Mouse (Mus musculus) G1E-ER4 (cell line): Measurements from ENCODE around the gene Mapk7. TPM values are rescaled to one million over a fixed set of nuclear protein-coding genes. Genes with fewer than 3 reads are reported as not detected.

Experiments
- GATA1 ChIP-seq: IDR thresholded peaks from one replicate; pipeline ENCODE4 v1.8.0; 2012; ENCODE audit warnings: low read length, inconsistent platforms
- polyA plus RNA-seq: library from polyadenylated mRNA; stranded (reverse); fragments of >175 nt; gene quantifications from 2 replicates; pipeline ENCODE4 v1.2.3, GENCODE M21; 2012

The Mapk7 gene
- polyA plus RNA-seq, result 27.7 and 28.6 TPM in 2 replicates

GRCm38 (mm10) chr11:61494129-61494997 lies at the start of gene Mapk7:
Mapk7 (minus strand) TSS chr11:61494406.
- TF ChIP-seq GATA1, result no peak

DNA sequence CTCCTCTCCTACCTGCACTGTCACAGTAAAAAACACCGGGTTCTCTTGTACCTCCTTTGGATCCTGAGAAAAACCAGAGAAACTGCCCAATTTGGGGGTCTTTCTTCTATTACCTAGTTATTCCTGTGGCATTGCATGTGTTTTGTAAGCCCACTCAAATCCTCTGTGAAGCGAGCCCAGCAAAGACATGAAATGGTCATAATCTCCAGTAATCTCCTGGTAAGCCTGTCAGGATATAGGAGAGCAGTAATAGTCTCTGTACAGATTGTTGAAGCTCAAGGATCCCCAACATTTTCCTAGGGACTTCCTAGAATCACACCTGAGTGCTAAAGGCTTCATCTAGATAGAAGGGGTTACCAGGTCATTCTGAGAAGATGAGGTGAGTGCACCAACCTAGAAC lies 46.9 kb upstream of the Mapk7 start:
- no peak for TF ChIP-seq GATA1

DNA sequence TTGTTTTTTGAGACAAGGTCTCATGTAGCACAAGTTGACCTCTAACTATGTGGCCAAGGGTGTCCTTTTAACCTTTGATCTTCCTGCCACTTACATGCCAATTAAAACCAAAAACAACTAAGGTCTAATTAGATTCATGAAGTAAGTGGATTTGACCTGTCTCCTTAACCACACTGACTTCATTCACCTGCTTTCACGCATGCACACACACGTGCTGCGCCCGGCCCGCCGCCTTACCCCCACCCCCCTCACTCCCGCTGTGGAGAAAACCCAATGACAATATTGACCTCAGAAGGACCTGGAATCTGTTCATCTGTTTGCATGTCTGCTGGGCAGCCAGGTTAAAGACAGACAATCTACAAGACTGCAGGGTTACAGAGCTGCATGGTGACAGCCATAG lies 46.4 kb upstream of the Mapk7 start:
- no peak for TF ChIP-seq GATA1

- no peak for TF ChIP-seq GATA1
Measured at GRCm38 (mm10) chr11:61537362-61537761, 43.2 kb upstream of the Mapk7 start.

DNA sequence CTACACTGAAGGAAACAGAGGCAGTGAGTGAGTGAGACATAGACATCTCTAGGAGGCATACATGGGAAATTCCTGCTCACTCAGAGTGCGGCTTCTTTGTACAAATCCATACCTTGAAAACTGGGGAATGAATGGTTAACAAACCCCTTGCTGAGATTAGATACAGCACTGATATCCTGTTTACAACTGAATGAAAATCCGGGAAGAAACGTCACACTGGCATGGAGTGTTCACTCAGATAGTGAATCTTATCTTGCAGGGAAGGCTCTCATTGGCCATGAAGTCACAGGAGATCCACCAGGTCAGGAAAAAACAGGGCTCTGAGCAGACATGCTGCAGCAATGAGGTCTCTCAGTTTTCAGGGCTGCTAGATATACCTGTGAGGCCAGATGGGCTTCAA lies 42.7 kb upstream of the Mapk7 start:
- TF ChIP-seq GATA1, result no peak

DNA sequence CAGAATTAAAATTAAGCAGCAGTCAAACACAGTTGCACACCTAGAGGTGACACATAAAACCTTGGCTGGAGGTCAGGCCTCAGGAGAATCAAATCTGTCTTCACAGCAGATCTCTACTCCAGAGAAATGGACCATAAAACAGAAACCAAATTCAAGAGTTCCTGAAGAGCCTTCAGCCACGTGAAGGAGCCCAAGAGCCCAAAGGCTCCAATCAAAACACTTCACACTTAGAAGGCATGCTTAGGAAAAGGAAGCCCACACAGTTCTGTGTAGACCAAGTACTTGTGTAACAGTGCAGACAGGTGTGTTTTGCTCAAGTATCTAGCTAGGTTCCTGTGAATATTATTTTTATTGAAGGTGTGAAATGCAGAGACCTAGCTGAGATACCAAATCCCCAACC lies 41.3 kb upstream of the Mapk7 start:
- TF ChIP-seq GATA1, result no peak

- TF ChIP-seq GATA1, result no peak
Measured at GRCm38 (mm10) chr11:61533571-61533970, 39.4 kb upstream of the Mapk7 start.

- TF ChIP-seq GATA1, result no peak
Measured at GRCm38 (mm10) chr11:61532820-61533219, 38.6 kb upstream of the Mapk7 start.

- TF ChIP-seq GATA1, result no peak
Measured at GRCm38 (mm10) chr11:61529268-61529713, 35.1 kb upstream of the Mapk7 start.

- TF ChIP-seq GATA1, result no peak
Measured at GRCm38 (mm10) chr11:61526872-61527271, 32.7 kb upstream of the Mapk7 start.

DNA sequence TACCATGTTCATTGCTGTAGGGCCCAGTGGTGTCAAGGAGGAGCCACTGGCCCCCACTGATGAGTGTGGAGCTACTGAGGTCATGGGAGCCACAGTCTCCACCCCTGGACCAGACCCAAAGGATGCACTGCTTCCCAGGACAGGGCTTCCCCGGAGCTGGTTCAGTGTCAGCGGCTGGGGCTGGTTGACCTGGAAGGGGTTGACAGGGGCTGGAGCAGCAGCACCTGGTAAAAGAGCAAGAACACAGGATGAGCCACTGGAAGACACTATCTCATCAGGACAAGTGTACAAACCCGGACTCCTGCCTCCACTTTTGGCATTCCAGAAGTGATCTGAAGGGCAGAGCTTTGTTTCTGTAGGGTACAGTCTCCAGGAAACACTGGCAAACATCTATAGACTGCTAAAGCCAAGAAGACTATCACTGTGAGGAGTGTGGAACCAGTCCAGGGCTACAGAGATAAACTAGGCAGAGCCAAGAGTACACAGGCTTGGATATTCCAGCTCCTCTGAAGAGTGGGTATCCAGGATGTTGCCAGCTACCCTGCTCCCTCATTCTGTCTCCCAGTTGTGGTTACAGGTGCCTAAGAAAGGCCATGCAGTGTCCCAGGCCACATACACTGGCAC lies 25.4 kb upstream of the Mapk7 start:
- TF ChIP-seq GATA1, result no peak

GRCm38 (mm10) chr11:61518871-61519270 lies 24.7 kb upstream of the Mapk7 start:
- no peak for TF ChIP-seq GATA1

DNA sequence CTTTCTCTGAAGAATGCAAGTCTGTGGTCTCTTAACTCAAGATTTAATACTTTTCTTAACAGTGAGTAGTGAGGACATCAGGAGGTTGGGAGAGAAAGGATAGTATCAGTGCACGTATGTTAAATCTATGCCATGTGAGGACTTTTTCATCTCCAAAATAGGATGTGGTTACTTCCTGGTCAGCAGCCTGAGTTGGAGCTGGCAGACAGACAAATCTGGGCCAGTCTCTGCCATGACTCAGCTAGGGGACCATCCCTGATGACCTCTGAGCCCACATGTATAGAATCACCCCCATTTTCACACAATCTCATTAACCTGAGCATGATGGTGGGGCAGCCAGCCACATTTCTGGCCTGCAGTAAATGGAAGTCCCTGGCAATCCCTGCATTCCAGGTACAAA lies 23.8 kb upstream of the Mapk7 start:
- TF ChIP-seq GATA1, result no peak

- no peak for TF ChIP-seq GATA1
Measured at GRCm38 (mm10) chr11:61514953-61515352, 20.7 kb upstream of the Mapk7 start.

DNA sequence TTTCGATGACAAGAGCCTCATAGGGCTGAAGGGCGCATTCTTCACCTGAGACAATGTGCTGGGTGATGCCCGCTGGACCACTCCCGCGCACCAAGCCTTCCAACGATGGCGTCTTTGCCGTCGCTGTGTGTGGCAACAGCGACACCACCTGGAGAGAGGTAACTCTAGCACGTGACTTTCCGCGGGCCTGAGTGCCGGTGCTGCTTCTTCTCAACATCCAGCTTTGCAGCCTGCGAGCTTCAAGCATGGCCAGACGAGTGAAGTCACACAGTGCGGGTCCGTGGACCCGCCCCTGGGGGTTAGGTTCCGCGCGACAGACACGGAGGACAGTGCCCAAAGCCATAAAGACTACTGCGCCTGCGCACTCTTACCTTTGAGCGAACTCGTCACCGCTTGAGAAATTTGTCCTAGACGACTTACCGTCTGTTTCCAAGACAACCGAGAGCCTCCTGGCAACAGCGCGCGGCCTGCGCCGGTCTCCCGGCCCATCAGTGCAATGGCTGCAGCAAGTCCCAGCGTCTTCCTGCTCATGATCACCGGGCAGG lies 10.6 kb upstream of the Mapk7 start, which contains the start of gene B9d1:
TSS of gene B9d1 (plus strand) at position 432 of the 545 bp plus-strand sequence.
- TF ChIP-seq GATA1, result no peak

- no peak for TF ChIP-seq GATA1
Measured at GRCm38 (mm10) chr11:61503933-61504332, 9.7 kb upstream of the Mapk7 start.
